Mouse (Mus musculus): ENCODE measurements around the gene Npvf. TPM values are rescaled to one million over a fixed set of nuclear protein-coding genes. Genes with fewer than 3 reads are reported as not detected.

Gene Npvf
- polyA plus RNA-seq (2015; fragmentation: Nextera tagmentation; extraction: Ambion mirVana), result not detected in 2 replicates

DNA sequence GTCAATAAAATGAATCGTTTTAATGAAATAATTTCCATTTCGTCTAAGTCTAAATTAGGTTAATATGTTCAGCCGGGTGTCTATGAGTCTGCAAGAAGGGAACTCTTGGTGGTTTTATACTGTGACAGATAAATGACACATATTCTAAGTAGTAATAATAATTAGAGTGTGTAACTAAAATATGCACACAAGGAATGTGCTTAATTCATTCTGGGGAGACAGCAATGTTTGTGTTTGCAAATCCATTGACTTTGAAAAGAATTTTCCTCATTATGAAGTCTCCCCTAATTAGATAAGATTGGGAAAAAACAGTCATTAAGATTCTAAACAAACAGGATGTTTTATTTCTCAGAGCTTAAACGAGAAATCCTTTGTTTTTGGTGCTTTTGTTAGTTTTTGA lies at the start of gene Npvf:
TSS of gene Npvf (minus strand) at position 84 of the 400 bp plus-strand sequence.
- Histone ChIP-seq H3K36me3 (ENCODE audit: control insufficient read depth, insufficient read depth) (no peaks in the 10 kb centered on the region), H3K9ac (ENCODE audit: low read depth, low read length) (no peak within 1 kb of the TSS), H3K27me3 (ENCODE audit: control insufficient read depth, insufficient read depth, low read depth, low read length) (no peaks in the 10 kb centered on the region), H3K4me2 (ENCODE audit: low read depth, low read length) (no peak within 1 kb of the TSS), H3K4me3 (ENCODE audit: low read depth, low read length) (no peak within 1 kb of the TSS), H3K4me1 (ENCODE audit: control insufficient read depth, low read depth, low read length) (no peaks in the 10 kb centered on the region), H3K27ac (ENCODE audit: low read length) (no peak within 1 kb of the TSS), H3K9me3 (replicated peaks; ENCODE audit: control insufficient read depth, low read length) (no peaks in the 10 kb centered on the region)
- 55% methylated on average over 4 of the region's 4 CpGs for WGBS (ENCODE audit: insufficient replicate concordance)
- ATAC-seq (ENCODE audit: low read depth), result no peak

DNA sequence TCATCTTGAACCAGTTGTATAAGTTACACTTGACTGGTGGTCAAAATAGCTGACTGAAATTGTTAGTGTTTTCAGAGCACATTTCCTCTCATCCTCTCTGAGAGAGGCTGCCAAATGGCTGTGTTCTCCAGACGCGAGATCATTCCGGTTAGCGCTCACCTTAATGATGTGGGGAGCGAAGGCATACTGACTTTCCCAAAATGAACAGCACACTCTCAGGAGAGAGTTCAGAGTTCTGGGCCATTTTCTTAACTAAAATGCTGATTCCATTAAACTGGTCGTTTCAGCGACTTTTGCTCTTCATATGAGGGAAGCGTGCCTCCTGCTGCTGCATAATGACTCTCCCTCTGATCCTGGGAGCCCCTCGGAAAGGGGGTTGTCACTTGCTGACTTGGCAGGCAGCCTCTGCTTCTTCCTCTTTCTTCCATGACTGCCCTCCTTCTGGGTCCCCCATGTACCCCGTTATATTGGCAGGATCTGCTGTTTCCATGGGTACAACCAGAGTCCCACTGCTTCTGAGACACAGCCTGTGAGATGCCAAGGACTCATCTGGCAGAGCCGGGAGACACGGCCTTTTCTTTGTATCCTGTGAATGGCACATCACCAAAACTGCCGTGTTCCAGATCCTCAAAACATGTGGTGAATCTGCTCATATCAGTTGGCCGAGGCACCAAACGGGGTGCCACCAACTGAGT lies 35.0 kb upstream of the Npvf start:
- no peaks in the 10 kb centered on the region for H3K9me3 ChIP-seq (replicated peaks; ENCODE audit: control insufficient read depth, low read length)

DNA sequence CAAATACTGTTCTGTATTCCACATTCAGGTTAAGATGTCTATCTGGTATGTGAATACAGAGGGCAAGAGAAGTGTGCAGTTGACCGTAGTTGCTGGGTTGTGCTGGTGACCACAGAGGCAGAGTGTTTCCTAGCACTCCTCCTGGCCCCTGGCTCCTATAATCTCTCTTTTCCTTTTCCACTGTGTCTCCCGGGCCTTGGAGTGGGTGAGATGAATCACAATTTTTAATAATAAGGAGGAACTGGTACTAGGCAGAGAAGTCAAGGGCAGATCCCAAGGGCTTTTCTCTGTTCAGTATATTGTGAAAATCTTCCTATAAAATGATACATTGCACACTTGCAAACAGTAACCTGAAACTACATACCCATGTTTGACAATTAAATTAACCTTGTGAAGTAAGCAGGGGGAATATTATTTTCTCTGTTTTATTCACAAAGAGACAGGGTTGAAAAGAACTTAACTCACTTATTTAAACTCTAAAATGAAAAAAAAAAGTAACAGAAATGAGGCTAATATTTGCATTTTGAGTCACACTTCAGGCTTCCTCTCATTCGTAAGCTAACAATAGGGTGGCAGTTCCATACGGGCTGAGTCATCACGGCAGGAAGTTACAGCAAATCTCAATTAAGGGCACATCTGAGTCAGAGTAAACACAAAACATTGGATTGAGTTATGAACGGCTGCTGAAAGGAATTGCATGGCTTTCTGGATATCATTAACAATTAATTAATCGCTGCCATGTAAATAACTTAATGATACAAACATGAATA lies 30.6 kb upstream of the Npvf start:
- Histone ChIP-seq H3K9me3 (replicated peaks; ENCODE audit: control insufficient read depth, low read length) (no peaks in the 10 kb centered on the region), H3K27me3 (ENCODE audit: control insufficient read depth, insufficient read depth, low read depth, low read length) (no peaks in the 10 kb centered on the region), H3K36me3 (ENCODE audit: control insufficient read depth, insufficient read depth) (no peaks in the 10 kb centered on the region), H3K9ac (ENCODE audit: low read depth, low read length) (no peak overlapping the region), H3K4me2 (ENCODE audit: low read depth, low read length) (no peak overlapping the region), H3K27ac (ENCODE audit: low read length) (no peak overlapping the region), H3K4me1 (ENCODE audit: control insufficient read depth, low read depth, low read length) (no peaks in the 10 kb centered on the region), H3K4me3 (ENCODE audit: low read depth, low read length) (no peak overlapping the region)
- ATAC-seq (ENCODE audit: low read depth), result no peak
- WGBS (ENCODE audit: insufficient replicate concordance), result 30% methylated on average over 7 of the region's 7 CpGs

More for the DNA sequence above, 35.0 kb upstream of the Npvf start:
- Histone ChIP-seq H3K9ac (ENCODE audit: low read depth, low read length) (no peak overlapping the region), H3K27me3 (ENCODE audit: control insufficient read depth, insufficient read depth, low read depth, low read length) (no peaks in the 10 kb centered on the region), H3K4me1 (ENCODE audit: control insufficient read depth, low read depth, low read length) (no peaks in the 10 kb centered on the region), H3K4me3 (ENCODE audit: low read depth, low read length) (no peak overlapping the region), H3K4me2 (ENCODE audit: low read depth, low read length) (no peak overlapping the region), H3K36me3 (ENCODE audit: control insufficient read depth, insufficient read depth) (no peaks in the 10 kb centered on the region), H3K27ac (ENCODE audit: low read length) (no peak overlapping the region)
- WGBS (ENCODE audit: insufficient replicate concordance), result 54% methylated on average over 15 of the region's 15 CpGs
- ATAC-seq (ENCODE audit: low read depth), result no peak

DNA sequence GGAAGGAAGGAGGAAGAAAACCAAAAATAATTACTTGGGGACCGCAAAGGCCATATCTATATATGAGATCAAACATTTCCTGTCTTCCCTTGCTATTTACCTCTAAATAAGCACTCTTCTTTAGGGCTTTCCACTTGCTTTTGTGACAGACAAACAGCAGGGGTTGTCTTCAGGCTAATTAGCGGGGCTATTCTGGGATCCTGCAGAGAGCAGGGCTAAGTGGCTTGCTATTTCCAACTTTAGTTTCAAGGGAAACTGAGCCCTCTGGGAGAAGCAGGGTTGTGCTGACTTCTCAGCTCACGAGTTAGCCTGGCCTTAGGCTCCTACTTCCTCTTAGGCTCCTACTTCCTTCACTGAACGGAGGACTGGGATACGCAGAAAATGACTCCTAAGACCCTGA lies 27.3 kb upstream of the Npvf start:
- H3K9me3 ChIP-seq (replicated peaks; ENCODE audit: control insufficient read depth, low read length), result no peaks in the 10 kb centered on the region
- no peak for ATAC-seq (ENCODE audit: low read depth)
- H3K4me1 ChIP-seq (ENCODE audit: control insufficient read depth, low read depth, low read length), result no peaks in the 10 kb centered on the region
- no peak overlapping the region for H3K9ac ChIP-seq (ENCODE audit: low read depth, low read length)
- no peak overlapping the region for H3K27ac ChIP-seq (ENCODE audit: low read length)
- H3K4me3 ChIP-seq (ENCODE audit: low read depth, low read length), result no peak overlapping the region
- H3K27me3 ChIP-seq (ENCODE audit: control insufficient read depth, insufficient read depth, low read depth, low read length), result no peaks in the 10 kb centered on the region
- WGBS (ENCODE audit: insufficient replicate concordance), result 20% methylated on average over 5 of the region's 5 CpGs
- H3K36me3 ChIP-seq (ENCODE audit: control insufficient read depth, insufficient read depth), result no peaks in the 10 kb centered on the region
- H3K4me2 ChIP-seq (ENCODE audit: low read depth, low read length), result no peak overlapping the region

DNA sequence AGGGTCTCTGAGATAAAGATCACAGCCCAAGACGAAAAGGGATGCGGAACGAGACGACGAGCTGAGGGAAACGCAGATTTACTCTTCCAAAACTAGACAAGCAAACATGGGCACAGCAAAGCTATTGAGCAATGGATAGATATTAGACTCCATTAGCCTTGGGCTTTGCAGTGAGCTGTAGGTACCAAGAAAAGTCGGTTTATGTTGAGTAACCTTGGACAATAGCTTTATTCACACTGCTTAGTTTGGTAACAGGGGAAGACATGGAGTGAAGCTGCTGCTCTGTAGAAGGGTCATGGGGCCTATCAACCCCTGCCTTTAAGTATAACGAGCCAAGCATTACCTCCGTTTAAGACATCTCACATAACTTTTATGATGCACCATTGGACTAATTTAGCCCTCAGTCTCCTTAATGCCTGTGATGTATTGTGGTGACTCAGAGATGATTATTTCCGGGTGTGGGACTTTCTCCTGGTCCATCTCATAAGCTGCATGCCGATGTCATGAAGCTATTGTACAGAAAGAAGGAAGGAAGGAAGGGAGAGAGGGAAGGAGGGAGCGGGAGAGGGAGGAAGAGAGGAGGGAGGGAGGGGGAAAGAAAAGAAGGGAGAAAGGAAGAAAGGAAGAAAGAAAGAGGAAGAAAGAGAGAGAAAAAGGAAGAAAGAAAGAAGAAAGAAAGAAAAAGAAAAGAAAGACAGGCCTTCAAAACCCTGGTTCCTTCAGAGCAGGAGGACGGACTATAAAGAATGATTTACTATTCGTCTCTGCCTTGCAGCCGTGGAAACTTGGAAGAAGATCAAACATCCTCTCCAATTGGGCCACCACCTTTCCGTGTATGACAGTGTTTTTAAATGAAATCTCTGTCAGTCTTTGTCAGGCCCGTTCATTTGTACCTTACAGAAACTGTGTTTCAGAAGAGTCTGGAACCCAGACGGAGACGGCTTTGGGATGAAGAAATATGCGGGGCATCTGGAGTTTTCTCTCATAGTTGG lies 26.3 kb upstream of the Npvf start:
- no peak for ATAC-seq (ENCODE audit: low read depth)

DNA sequence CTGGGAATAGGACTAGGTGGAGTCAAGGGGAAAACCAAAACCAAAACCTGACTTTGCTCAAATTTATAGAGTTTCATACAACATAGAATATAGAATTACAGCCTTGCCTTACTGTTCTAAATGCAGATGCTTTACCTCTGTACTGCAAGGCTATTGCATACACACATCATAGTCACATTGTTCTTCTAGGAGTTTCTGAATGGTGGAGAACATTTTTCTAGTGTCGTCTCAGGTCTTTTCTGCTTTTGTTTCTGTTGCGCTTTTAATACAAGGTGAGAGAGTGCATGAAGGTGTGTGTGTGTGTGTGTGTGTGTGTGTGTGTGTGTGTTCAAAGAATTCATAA lies 25.2 kb upstream of the Npvf start:
- no peak for ATAC-seq (ENCODE audit: low read depth)
- no peaks in the 10 kb centered on the region for H3K36me3 ChIP-seq (ENCODE audit: control insufficient read depth, insufficient read depth)
- 88% methylated on average over 2 of the region's 2 CpGs for WGBS (ENCODE audit: insufficient replicate concordance)

More for the DNA sequence above, 26.3 kb upstream of the Npvf start:
- Histone ChIP-seq H3K9ac (ENCODE audit: low read depth, low read length) (no peak overlapping the region), H3K4me2 (ENCODE audit: low read depth, low read length) (no peak overlapping the region), H3K27me3 (ENCODE audit: control insufficient read depth, insufficient read depth, low read depth, low read length) (no peaks in the 10 kb centered on the region), H3K4me1 (ENCODE audit: control insufficient read depth, low read depth, low read length) (no peaks in the 10 kb centered on the region), H3K36me3 (ENCODE audit: control insufficient read depth, insufficient read depth) (no peaks in the 10 kb centered on the region), H3K9me3 (replicated peaks; ENCODE audit: control insufficient read depth, low read length) (no peaks in the 10 kb centered on the region), H3K27ac (ENCODE audit: low read length) (no peak overlapping the region), H3K4me3 (ENCODE audit: low read depth, low read length) (no peak overlapping the region)
- WGBS (ENCODE audit: insufficient replicate concordance), result 54% methylated on average over 20 of the region's 20 CpGs

DNA sequence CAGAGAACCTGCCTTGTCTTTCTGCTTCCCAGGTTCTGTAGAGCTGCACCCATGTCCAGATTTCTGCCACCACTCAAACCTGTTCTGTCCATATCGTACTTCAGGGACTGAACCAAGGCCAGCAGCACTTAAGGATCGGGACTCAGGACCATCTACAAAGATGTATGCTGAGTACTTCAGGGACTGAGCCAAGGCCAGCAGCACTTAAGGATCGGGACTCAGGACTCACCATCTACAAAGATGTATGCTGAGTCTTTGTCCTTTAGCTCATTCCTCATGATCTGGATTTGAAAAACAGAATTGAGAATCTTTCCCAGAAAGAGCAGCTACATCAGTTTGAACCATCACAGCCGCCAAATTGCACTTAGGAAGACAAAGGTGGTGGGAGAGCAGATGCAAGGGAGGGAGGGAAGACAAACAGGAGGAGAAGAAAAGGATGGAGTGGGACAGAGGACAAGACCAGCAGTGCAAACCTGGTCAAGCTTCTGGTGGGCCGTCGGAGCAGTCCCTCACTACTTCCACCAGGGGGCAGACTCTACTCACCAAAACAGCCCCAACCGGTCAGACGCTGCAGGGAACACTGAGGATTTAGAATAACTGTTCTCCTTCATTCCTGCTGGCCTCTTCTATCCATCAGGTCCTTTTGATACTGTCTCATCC lies 24.7 kb upstream of the Npvf start:
- Histone ChIP-seq H3K4me3 (ENCODE audit: low read depth, low read length) (no peak overlapping the region), H3K4me2 (ENCODE audit: low read depth, low read length) (no peak overlapping the region), H3K9ac (ENCODE audit: low read depth, low read length) (no peak overlapping the region), H3K36me3 (ENCODE audit: control insufficient read depth, insufficient read depth) (no peaks in the 10 kb centered on the region), H3K4me1 (ENCODE audit: control insufficient read depth, low read depth, low read length) (no peaks in the 10 kb centered on the region), H3K9me3 (replicated peaks; ENCODE audit: control insufficient read depth, low read length) (no peaks in the 10 kb centered on the region), H3K27me3 (ENCODE audit: control insufficient read depth, insufficient read depth, low read depth, low read length) (no peaks in the 10 kb centered on the region), H3K27ac (ENCODE audit: low read length) (no peak overlapping the region)
- ATAC-seq (ENCODE audit: low read depth), result no peak
- 24% methylated on average over 8 of the region's 8 CpGs for WGBS (ENCODE audit: insufficient replicate concordance)

More for the DNA sequence above, 25.2 kb upstream of the Npvf start:
- no peaks in the 10 kb centered on the region for H3K9me3 ChIP-seq (replicated peaks; ENCODE audit: control insufficient read depth, low read length)
- no peak overlapping the region for H3K9ac ChIP-seq (ENCODE audit: low read depth, low read length)
- H3K4me3 ChIP-seq (ENCODE audit: low read depth, low read length), result no peak overlapping the region
- H3K4me2 ChIP-seq (ENCODE audit: low read depth, low read length), result no peak overlapping the region
- no peaks in the 10 kb centered on the region for H3K4me1 ChIP-seq (ENCODE audit: control insufficient read depth, low read depth, low read length)
- no peak overlapping the region for H3K27ac ChIP-seq (ENCODE audit: low read length)
- no peaks in the 10 kb centered on the region for H3K27me3 ChIP-seq (ENCODE audit: control insufficient read depth, insufficient read depth, low read depth, low read length)

DNA sequence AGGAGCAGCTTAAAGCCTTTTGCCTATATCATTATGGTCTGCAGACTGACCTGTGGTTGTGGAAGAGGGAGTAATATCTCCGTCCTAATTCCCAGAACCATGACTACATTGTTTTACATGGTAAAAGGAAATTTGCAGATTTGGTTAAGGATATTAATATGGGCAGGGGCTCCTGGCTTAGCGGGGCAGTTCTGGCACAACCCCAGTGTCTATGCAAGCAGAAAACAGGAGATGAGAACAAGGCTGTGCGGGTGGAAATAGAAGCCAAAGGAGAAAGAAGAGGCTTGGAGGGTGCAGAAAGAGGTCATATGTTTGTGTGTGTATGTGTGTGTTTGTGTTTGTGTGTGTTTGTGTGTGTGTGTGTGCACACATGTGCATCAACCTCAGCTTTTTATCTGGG lies 17.0 kb upstream of the Npvf start:
- Histone ChIP-seq H3K4me2 (ENCODE audit: low read depth, low read length) (no peak overlapping the region), H3K4me1 (ENCODE audit: control insufficient read depth, low read depth, low read length) (no peaks in the 10 kb centered on the region), H3K27me3 (ENCODE audit: control insufficient read depth, insufficient read depth, low read depth, low read length) (no peaks in the 10 kb centered on the region), H3K9ac (ENCODE audit: low read depth, low read length) (no peak overlapping the region), H3K36me3 (ENCODE audit: control insufficient read depth, insufficient read depth) (no peaks in the 10 kb centered on the region), H3K4me3 (ENCODE audit: low read depth, low read length) (no peak overlapping the region), H3K9me3 (replicated peaks; ENCODE audit: control insufficient read depth, low read length) (no peaks in the 10 kb centered on the region), H3K27ac (ENCODE audit: low read length) (no peak overlapping the region)
- 56% methylated on average over 3 of the region's 3 CpGs for WGBS (ENCODE audit: insufficient replicate concordance)
- ATAC-seq (ENCODE audit: low read depth), result no peak
